27 mouse cellular contexts compared by ENCODE assay signal in genomic region chr15:91425426-91425825, GRCm38 (mm10).
DNase-seq lines count a peak whose midpoint lies in the region; TF ChIP-seq lines count a peak whose summit lies in the region.
"Had no signal": no experiment of that assay in that cellular context is flagged by ENCODE, and none has a peak within 500 bp of the region (broad histone marks: within the 10 kb centered on the region; RNA-seq: fewer than 3 reads in every experiment).

No protein-coding gene starts in this region.

- 22% methylated on average over 6 of the region's 6 CpGs for WGBS in cerebellum, adult 2 months

- intact Hi-C loops in left cerebral cortex, postnatal 14 days (cut with DNase I): no loop called here
- intact Hi-C loops in left cerebral cortex, postnatal 36 days (cut with DNase I): no loop called here

- peaks cover 4% of the 10 kb centered on the region; the same call in 1 of the 2 replicates for H3K4me1 ChIP-seq in cerebellum, adult 2 months (ENCODE audit: control insufficient read depth, insufficient read depth, low read length)
- H3K4me1 ChIP-seq: embryonic facial prominence, embryonic 12.5 days; forebrain, embryonic 12.5 days; hindbrain, embryonic 13.5 days; limb, embryonic 13.5 days; liver, embryonic 13.5 days; neural tube, embryonic 12.5 days; stomach, embryonic 15.5 days had no signal

- no peak overlapping the region for H3K27ac ChIP-seq in cerebellum, adult 2 months (ENCODE audit: insufficient read depth, low read length)
- H3K27ac ChIP-seq: embryonic facial prominence, embryonic 12.5 days; forebrain, embryonic 12.5 days; hindbrain, embryonic 13.5 days; kidney, postnatal 0 days; limb, embryonic 13.5 days; liver, embryonic 13.5 days; neural tube, embryonic 12.5 days; stomach, embryonic 15.5 days had no signal

- TF ChIP-seq POLR2A in cerebellum, adult 2 months (IDR thresholded peaks at IDR 0.05; ENCODE audit: borderline replicate concordance, insufficient read depth, low read length): no peak

- peak; percentile 21 to 29 for DNase-seq in cerebellum, adult 2 months
- no peak for DNase-seq in cerebellum, postnatal 36 days
- DNase-seq in left cerebral cortex, postnatal 14 days (ENCODE audit: low spot score in 2 of 2): peak; percentile 15 to 17
- no peak for DNase-seq in left cerebral cortex, postnatal 36 days (ENCODE audit: low spot score in 2 of 2)
- DNase-seq in layer of hippocampus, adult 9-11 months: peak; percentile 83
- DNase-seq in embryo, embryonic 10 days (ENCODE audit: low spot score): no peak
- DNase-seq in neural tube, embryonic 10.5 days (ENCODE audit: extremely low spot score, low spot score): no peak
- DNase-seq: adrenal gland, adult 8-10 months; cerebellum, adult 9-10 months; gastrocnemius, postnatal 25 days; heart, postnatal 36 days; kidney, adult 18-20 months; liver, embryonic 13.5 days; lung, adult 2 months; lung, postnatal 36 days; midbrain, embryonic 14.5 days; retina, postnatal 1 day; right cerebral cortex, postnatal 4 days; thymus, adult 18-20 months; thymus, postnatal 36 days had no signal

- H3K4me3 ChIP-seq in cerebellum, adult 2 months (replicated peaks; ENCODE audit: insufficient read depth, low read depth, low read length): no peak overlapping the region
- H3K4me3 ChIP-seq: embryonic facial prominence, embryonic 12.5 days; forebrain, embryonic 12.5 days; hindbrain, embryonic 13.5 days; limb, embryonic 13.5 days; liver, embryonic 13.5 days; neural tube, embryonic 12.5 days; stomach, embryonic 15.5 days had no signal

- TF ChIP-seq CTCF in cerebellum, adult 2 months (IDR thresholded peaks at IDR 0.05; ENCODE audit: borderline replicate concordance, insufficient read depth, low read depth, low read length): no peak

- no peaks in the 10 kb centered on the region for H3K27me3 ChIP-seq in cerebellum, adult 2 months (ENCODE audit: control insufficient read depth, insufficient read depth, low read length)
- H3K27me3 ChIP-seq: embryonic facial prominence, embryonic 12.5 days; forebrain, embryonic 12.5 days; hindbrain, embryonic 13.5 days; limb, embryonic 13.5 days; liver, embryonic 13.5 days; neural tube, embryonic 12.5 days; stomach, embryonic 15.5 days had no signal

Comparison
In these comparisons a context has a peak if more than half of its experiments do, and no peak if none do; other contexts are left out.
1. DNase-seq: peak in cerebellum, adult 2 months (2 of 2), left cerebral cortex, postnatal 14 days (2 of 2) and layer of hippocampus, adult 9-11 months (single experiment); none in cerebellum, postnatal 36 days (0 of 2), left cerebral cortex, postnatal 36 days (0 of 2), embryo, embryonic 10 days (single experiment) and neural tube, embryonic 10.5 days (single experiment).